Mouse (Mus musculus) neural tube, embryonic 14.5 days (tissue): ENCODE measurements around the gene 1810010H24Rik. TPM values are rescaled to one million over a fixed set of nuclear protein-coding genes. Genes with fewer than 3 reads are reported as not detected.
"Not testable (repeated sequence)": the region's sequence is repeated elsewhere in the genome, so short reads cannot be mapped to it uniquely, and the experiment has no call there.

Experiments
- ATAC-seq: fragments of 200-750 bp; cut with Nextera tagmentation; 2 replicates; pipeline ENCODE4 v1.8.0; 2017; ENCODE audit warnings: low read depth, mild to moderate bottlenecking, moderate TSS enrichment, moderate library complexity
- H3K27ac ChIP-seq: fragments of 300-500 bp; sonication (generic); 2 replicates; pipeline ENCODE4 v1.5.1; 2014; ENCODE audit warnings: low read depth, mild to moderate bottlenecking, control low read depth, low read length, moderate library complexity, mixed read lengths
- H3K27me3 ChIP-seq: fragments of 300-500 bp; sonication (generic); 2 replicates; pipeline ENCODE4 v1.6.1; 2014; ENCODE audit warnings: low read length; ENCODE audit not compliant: control insufficient read depth, insufficient read depth
- H3K36me3 ChIP-seq: fragments of 300-500 bp; sonication (generic); 2 replicates; pipeline ENCODE4 v1.6.1; 2014; ENCODE audit warnings: low read length, mixed read lengths; ENCODE audit not compliant: control insufficient read depth, insufficient read depth
- H3K4me1 ChIP-seq: fragments of 300-500 bp; sonication (generic); 2 replicates; pipeline ENCODE4 v1.6.1; 2014; ENCODE audit warnings: low read length; ENCODE audit not compliant: control insufficient read depth, insufficient read depth
- H3K4me2 ChIP-seq: fragments of 300-500 bp; sonication (generic); 2 replicates; pipeline ENCODE4 v1.6.1; 2014; ENCODE audit warnings: mild to moderate bottlenecking, low read depth, low read length, control low read depth
- H3K4me3 ChIP-seq: fragments of 300-500 bp; sonication (generic); 2 replicates; pipeline ENCODE4 v1.5.1; 2014; ENCODE audit warnings: low read depth, low read length, control low read depth, mixed read lengths
- H3K9ac ChIP-seq: fragments of 300-500 bp; sonication (generic); replicated peaks from 2 replicates; pipeline ENCODE4 v1.6.1; 2014; ENCODE audit warnings: low read depth, mild to moderate bottlenecking, control low read depth, low read length, mixed read lengths
- H3K9me3 ChIP-seq: fragments of 300-500 bp; sonication (generic); 2 replicates; pipeline ENCODE4 v1.6.1; 2016; ENCODE audit warnings: low read length; ENCODE audit not compliant: control insufficient read depth
- WGBS: fragments of 180-500 bp; shearing (Covaris S2); extraction: QIAGEN DNeasy Blood & Tissue Kit; methylation state at CpG from one replicate; pipeline ENCODE4 v1.1.7; 2014; 5-methylcytosine and 5-hydroxymethylcytosine counted together
- polyA plus RNA-seq: library from polyadenylated mRNA; unstranded; fragments of >200 nt; fragmentation: Nextera tagmentation; extraction: Ambion mirVana; gene quantifications from 2 replicates; pipeline ENCODE4 v1.2.1, GENCODE M21; 2014

The 1810010H24Rik gene
- polyA plus RNA-seq, 1 experiment from 2014 or later = 9.9 TPM

DNA sequence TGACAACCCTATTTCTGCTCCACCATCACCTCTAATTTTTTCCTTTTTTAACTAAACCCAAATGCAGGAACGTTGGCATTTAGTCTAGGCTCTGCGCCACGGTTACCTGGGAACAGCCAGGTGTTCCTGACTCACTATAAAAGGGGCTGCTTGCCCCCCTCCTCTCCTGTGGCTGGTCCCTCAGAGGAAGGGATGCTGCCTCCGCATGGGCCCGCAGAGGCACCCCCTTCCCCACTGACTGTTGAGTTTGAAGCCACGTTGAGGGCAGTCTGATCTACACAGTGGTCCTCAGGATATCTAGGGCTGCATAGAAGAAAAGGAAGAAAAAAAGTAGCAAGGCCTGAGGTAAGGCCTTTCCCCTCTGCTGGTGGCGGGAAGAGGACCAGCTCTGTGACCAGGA is 14.3 kb upstream of the 1810010H24Rik start:
- H3K9ac ChIP-seq = no peak overlapping the region
- H3K27me3 ChIP-seq = no peaks in the 10 kb centered on the region
- no peaks in the 10 kb centered on the region for H3K36me3 ChIP-seq
- H3K4me1 ChIP-seq = 0 out of 2 replicates have a peak, but pooled peaks cover 9% of the 10 kb centered on the region
- WGBS = 78% methylated on average over 7 of the region's 7 CpGs
- no peak for ATAC-seq
- no peak overlapping the region for H3K4me3 ChIP-seq
- no peaks in the 10 kb centered on the region for H3K9me3 ChIP-seq
- no peak overlapping the region for H3K4me2 ChIP-seq
- H3K27ac ChIP-seq = no peak overlapping the region

DNA sequence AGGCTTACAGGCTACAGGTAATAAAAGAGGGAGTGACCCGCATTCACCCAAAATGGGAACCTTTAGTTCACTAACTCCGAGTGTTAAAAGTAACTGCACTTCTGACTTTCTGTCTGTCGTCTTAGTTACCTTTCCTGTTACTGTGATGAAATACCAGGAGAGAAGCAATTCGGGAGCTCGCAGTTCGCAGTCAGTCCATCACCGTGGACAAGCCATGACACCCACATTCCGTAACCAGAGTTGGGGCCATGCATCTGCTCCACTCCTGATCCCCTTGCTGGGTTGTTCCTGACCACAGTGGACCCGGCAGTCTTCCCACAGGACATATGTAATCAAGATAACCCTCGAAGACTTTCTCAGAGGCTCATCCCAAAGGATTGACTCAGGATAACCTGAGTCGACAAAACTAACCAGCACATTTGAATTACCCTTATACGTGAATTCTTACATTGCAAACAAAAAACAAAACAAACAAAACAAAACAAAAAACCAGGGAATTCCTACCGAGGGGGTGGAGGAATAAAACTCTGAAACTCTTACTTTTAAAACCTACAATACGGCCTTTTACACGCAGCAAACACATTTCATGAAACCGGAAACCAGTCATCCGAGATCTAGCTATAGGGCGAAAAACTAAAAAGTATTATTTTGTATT is 13.7 kb upstream of the 1810010H24Rik start:
- Histone ChIP-seq H3K4me1 (0 out of 2 replicates have a peak, but pooled peaks cover 9% of the 10 kb centered on the region), H3K4me3 (peak overlapping the region; percentile 57), H3K36me3 (no peaks in the 10 kb centered on the region), H3K4me2 (peak overlapping the region; percentile 49), H3K27ac (peak overlapping the region; percentile 86), H3K9ac (peak overlapping the region; percentile 64), H3K9me3 (no peaks in the 10 kb centered on the region), H3K27me3 (no peaks in the 10 kb centered on the region)
- WGBS = 32% methylated on average over 18 of the region's 18 CpGs
- ATAC-seq = 0 out of 2 replicates have a peak, but pooled peaks have one; percentile 2

DNA sequence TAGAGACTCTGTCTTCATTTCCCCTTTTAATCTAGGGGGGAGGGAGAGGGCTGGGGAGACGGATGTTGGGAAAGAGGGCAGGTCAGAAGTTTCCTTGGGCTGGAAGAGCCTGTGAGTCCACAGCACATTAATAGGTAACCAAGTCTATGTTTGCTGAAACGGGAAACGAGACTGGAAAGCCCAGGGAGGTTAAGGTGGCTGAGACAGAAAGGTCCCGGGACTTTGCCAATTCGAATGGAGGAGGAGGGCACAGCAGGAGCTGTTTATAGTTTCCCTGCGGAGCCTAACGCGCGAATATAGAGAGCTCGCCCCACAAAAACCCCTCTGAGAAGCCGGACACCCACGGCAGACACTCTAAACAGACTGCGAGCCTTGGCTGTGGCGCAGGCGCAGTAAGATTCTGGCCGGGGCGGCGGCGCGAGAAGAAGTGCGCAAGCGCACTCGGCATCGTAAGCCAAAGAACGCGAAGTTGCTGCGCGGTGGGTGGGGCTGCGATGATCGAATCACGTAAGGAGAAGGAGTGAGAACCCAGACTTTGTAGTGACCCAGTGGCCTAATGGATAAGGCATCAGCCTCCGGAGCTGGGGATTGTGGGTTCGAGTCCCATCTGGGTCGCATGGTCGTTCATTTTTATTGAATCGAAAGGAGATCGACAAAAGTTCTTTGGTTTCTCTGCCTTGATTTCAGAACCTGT is 13.0 kb upstream of the 1810010H24Rik start:
- H3K27me3 ChIP-seq = no peaks in the 10 kb centered on the region
- H3K4me2 ChIP-seq = peak overlapping the region; percentile 49
- no peaks in the 10 kb centered on the region for H3K9me3 ChIP-seq
- no peaks in the 10 kb centered on the region for H3K36me3 ChIP-seq
- peak overlapping the region; percentile 86 for H3K27ac ChIP-seq
- H3K9ac ChIP-seq = peak overlapping the region; percentile 64
- H3K4me1 ChIP-seq = 0 out of 2 replicates have a peak, but pooled peaks cover 9% of the 10 kb centered on the region
- WGBS = under 1% methylated on average over 37 of the region's 37 CpGs
- H3K4me3 ChIP-seq = peak overlapping the region; percentile 57
- ATAC-seq = peak; percentile 98

DNA sequence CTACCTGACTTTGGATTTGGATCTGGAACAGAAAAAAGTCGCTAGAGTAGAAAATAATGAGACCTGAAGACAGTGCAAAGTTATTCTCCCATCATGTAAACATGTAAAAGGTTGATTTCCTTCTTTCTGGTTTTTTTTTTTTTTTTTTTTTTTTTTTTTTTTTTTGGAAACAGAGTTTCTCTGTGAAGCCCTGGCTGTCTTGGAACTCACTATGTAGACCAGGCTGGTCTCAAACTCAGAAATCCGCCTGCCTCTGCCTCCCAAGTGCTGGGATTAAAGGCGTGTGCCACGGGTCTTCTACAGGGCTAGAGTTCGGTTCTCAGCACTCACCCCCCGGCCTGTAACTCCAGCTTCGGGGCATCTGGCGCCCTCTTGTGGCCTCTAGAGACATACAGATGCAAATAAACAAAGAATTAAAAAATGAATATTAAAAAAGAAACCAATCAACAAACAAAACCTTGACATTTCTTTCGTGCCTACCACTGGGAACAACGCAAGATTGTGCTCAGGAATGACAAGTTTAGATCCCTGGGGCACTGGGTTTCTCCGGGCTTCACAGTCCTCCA is 11.4 kb upstream of the 1810010H24Rik start:
- H3K9me3 ChIP-seq = no peaks in the 10 kb centered on the region
- no peak overlapping the region for H3K27ac ChIP-seq
- WGBS = 81% methylated on average over 11 of the region's 11 CpGs
- H3K4me2 ChIP-seq = no peak overlapping the region
- H3K27me3 ChIP-seq = no peaks in the 10 kb centered on the region
- ATAC-seq = no peak
- H3K4me1 ChIP-seq = 0 out of 2 replicates have a peak, but pooled peaks cover 9% of the 10 kb centered on the region
- H3K4me3 ChIP-seq = no peak overlapping the region
- no peak overlapping the region for H3K9ac ChIP-seq
- no peaks in the 10 kb centered on the region for H3K36me3 ChIP-seq

DNA sequence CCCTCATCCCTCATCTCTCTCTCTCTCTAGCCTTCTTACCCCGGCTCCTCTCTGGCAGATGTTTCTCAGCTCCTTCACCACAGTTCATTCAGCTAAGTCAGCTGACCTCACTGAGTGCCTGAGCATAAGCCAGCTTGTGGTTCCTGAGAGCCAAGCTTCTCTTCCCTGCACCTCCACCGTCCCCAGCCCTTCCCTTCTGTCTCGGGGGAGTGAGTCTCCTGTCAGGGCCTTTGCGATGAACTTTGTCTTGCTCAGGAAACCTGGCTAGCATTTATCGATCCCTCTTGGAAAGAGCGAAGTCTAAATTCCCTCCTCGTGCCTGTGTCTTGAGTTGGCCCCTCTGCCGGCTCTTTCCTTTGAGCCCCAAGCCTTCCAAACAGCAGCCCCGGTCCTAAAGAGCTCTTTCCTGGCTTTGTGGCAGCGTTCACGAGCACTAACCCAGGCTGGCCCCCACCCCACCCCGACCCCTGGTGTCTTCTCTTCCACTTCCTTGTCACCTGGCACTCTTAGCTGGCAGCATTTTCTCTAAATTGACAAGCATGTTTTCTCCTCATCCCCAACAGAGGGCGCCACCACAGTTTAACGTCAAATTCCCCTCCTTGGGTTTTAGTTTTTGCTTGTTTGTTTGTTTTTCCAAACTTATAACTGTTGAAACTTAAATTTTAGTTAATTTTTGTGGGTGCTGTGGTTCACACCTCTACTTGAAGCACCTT is 10.7 kb upstream of the 1810010H24Rik start:
- H3K4me2 ChIP-seq = no peak overlapping the region
- WGBS = 48% methylated on average over 14 of the region's 14 CpGs

DNA sequence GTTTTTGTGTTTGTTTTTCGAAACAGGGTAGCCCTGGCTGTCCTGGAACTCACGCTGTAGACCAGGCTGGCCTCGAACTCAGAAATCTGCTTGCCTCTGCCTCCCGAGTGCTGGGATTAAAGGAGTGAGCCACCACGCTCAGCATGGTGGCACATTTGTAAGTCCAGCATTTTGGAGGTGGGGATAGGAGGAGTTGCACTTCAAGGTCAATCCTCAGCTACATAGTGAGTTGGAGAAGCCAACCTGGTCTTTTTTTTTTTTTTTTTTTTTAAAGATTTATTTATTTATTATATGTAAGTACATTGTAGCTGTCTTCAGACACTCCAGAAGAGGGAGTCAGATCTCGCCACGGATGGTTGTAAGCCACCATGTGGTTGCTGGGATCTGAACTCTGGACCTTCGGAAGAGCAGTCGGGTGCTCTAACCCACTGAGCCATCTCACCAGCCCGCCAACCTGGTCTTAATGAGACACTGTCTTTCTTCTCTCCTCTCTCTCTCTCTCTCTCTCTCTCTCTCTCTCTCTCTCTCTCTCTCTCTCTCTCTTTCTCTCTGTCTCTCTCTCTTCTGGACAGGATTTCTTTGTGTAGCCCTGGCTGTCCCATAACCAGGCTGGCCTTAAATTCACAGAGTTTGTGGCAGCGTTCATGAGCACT is 9.8 kb upstream of the 1810010H24Rik start:
- not testable (repeated sequence) for H3K27ac ChIP-seq, H3K9me3 ChIP-seq, H3K4me3 ChIP-seq, H3K4me2 ChIP-seq, H3K9ac ChIP-seq, H3K4me1 ChIP-seq, ATAC-seq, H3K36me3 ChIP-seq, H3K27me3 ChIP-seq
- 75% methylated on average over 11 of the region's 11 CpGs for WGBS

More for the DNA sequence above, 10.7 kb upstream of the 1810010H24Rik start:
- no peak overlapping the region for H3K27ac ChIP-seq
- H3K9ac ChIP-seq = no peak overlapping the region
- H3K9me3 ChIP-seq = no peaks in the 10 kb centered on the region
- no peaks in the 10 kb centered on the region for H3K27me3 ChIP-seq
- H3K4me1 ChIP-seq = 0 out of 2 replicates have a peak, but pooled peaks cover 9% of the 10 kb centered on the region
- H3K4me3 ChIP-seq = no peak overlapping the region
- no peak for ATAC-seq
- H3K36me3 ChIP-seq = no peaks in the 10 kb centered on the region

DNA sequence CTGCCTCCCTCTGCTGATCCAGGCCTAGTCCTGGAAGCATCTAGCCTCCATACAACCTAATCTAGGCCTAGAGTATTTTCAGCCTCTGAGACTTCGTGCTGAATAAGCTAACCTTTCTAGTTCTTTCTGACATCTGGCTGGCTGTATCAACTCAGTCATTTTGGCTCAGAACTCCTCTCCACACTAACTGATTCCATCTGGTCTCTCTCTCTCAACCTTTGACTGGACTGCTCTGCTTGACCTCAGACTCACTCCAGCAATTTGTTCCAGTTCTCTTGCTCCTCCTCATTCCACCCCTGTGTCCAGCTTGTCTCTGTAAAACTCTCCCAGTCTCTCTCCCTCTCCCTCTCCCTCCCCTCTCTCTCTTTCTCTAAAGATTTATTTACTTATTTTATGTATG is 8.6 kb upstream of the 1810010H24Rik start:
- Histone ChIP-seq H3K9ac (no peak overlapping the region), H3K9me3 (no peaks in the 10 kb centered on the region), H3K27ac (no peak overlapping the region), H3K27me3 (no peaks in the 10 kb centered on the region), H3K4me2 (no peak overlapping the region), H3K36me3 (no peaks in the 10 kb centered on the region), H3K4me3 (no peak overlapping the region), H3K4me1 (0 out of 2 replicates have a peak, but pooled peaks cover 2% of the 10 kb centered on the region)
- ATAC-seq = no peak
- 73% methylated on average over 1 of the region's 1 CpGs for WGBS

DNA sequence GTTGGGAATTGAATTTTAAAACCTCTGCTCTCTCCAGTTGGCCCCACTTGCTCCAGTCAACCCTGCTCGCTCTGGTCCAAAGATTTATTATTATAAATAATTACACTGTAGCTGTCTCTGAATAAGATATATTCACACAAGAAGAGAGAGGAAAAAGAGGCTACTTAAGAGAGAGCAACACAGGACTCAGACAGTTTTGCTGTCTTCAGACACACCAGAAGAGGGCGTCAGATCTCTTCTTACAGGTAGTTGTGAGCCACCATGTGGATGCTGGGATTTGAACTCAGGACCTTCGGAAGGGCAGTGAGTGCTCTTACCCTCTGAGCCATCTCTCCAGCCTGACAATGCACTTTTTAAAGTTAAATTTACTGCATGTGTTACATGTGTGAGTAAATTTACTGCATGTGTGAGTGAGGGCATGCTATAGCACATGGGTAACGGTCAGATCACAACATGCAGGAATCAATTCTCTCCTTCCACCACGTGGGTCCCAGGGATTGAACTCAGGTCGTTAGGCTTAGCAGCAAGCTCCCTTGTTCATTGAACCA is 8.1 kb upstream of the 1810010H24Rik start:
- H3K27ac ChIP-seq = no peak overlapping the region
- WGBS = 52% methylated on average over 6 of the region's 6 CpGs
- no peaks in the 10 kb centered on the region for H3K4me1 ChIP-seq
- no peak overlapping the region for H3K9ac ChIP-seq
- no peaks in the 10 kb centered on the region for H3K36me3 ChIP-seq
- H3K9me3 ChIP-seq = no peaks in the 10 kb centered on the region
- H3K4me2 ChIP-seq = no peak overlapping the region
- no peak overlapping the region for H3K4me3 ChIP-seq
- ATAC-seq = no peak
- no peaks in the 10 kb centered on the region for H3K27me3 ChIP-seq
